ENCODE assay signal across 9 mouse cellular contexts in the genomic region with DNA sequence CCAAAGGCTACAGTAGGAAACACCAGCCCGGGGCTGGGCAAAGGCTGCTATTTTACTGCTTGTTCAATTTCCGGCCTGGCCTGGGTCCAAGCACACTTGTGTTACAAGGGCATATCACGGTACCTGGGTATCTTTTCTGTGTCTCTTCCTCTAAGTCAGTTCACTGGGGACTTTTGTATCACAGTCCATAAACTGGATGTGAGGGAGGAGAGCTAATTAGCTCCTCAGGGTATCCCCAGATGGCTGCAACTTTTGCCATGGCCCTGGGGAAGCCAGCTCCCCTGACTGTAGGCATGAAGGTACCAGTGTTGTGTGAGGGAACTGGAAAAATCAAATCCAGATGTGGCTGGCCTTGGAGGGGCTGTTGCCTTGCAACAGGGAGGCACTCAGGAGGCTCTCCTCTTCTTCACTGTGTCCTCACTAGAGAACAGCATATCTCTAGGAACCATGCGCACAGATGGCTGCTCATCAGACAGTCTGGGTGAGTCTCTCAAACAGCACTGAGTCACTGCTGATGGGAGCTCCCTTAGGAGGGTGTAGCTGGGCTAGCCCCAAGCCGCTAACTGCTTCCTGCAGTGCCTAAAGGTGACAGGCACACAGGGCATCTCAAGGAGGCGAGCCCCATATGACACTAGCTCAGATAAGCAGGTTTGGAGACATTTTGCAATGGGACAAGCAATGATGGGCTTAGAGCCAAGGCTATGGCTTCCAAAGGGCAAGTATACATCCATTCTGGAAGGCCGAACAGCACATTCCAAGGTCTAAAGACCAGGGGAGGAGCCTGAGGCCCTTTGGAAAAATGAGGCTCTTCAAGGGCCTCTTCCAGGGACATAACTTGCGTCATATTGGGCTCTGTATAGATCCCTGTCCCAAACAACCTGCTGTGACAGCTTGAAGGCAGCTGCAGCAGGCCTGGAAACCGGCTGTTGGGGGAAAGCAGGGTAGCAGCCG. TPM values are rescaled to one million over a fixed set of nuclear protein-coding genes. Genes with fewer than 3 reads are reported as not detected.
DNase-seq lines count a peak whose midpoint lies in the region; ATAC-seq and TF ChIP-seq lines count a peak whose summit lies in the region.
"Had no signal": no experiment of that assay in that cellular context is flagged by ENCODE, and none has a peak within 500 bp of the region (broad histone marks: within the 10 kb centered on the region; RNA-seq: fewer than 3 reads in every experiment).

No protein-coding gene starts in this region.

- H3K9me3 ChIP-seq in kidney, embryonic 15.5 days (replicated peaks): no peaks in the 10 kb centered on the region
- no peaks in the 10 kb centered on the region for H3K9me3 ChIP-seq in midbrain, postnatal 0 days (ENCODE audit: low read length)

- intact Hi-C loops in heart, postnatal 14 days (cut with DNase I): no loop called here

- no peak overlapping the region for H3K4me2 ChIP-seq in kidney, embryonic 15.5 days
- H3K4me2 ChIP-seq in midbrain, postnatal 0 days (ENCODE audit: low read depth, low read length, poor library complexity, severe bottlenecking): no peak overlapping the region

- no peaks in the 10 kb centered on the region for H3K27me3 ChIP-seq in kidney, embryonic 15.5 days
- no peaks in the 10 kb centered on the region for H3K27me3 ChIP-seq in midbrain, postnatal 0 days (ENCODE audit: insufficient read depth, low read length)
- H3K27me3 ChIP-seq: Patski had no signal

- H3K36me3 ChIP-seq in kidney, embryonic 15.5 days: peaks cover 6% of the 10 kb centered on the region
- H3K36me3 ChIP-seq in midbrain, postnatal 0 days (ENCODE audit: insufficient read depth, low read length): 0 out of 2 replicates have a peak, but pooled peaks cover under 1% of the 10 kb centered on the region

- no peak for TF ChIP-seq CTCF in midbrain, postnatal 0 days (IDR thresholded peaks at IDR 0.05)

- H3K9ac ChIP-seq in kidney, embryonic 15.5 days: no peak overlapping the region
- H3K9ac ChIP-seq in midbrain, postnatal 0 days (replicated peaks; ENCODE audit: low read length, poor library complexity, severe bottlenecking): no peak overlapping the region

- no peak overlapping the region for H3K4me3 ChIP-seq in kidney, embryonic 15.5 days (replicated peaks)
- H3K4me3 ChIP-seq in midbrain, postnatal 0 days (ENCODE audit: low read depth, low read length): no peak overlapping the region

- peaks cover 44% of the 10 kb centered on the region for H3K4me1 ChIP-seq in kidney, embryonic 15.5 days
- H3K4me1 ChIP-seq in midbrain, postnatal 0 days (ENCODE audit: insufficient read depth, low read length): peaks cover 8% of the 10 kb centered on the region; the same call in 1 of the 2 replicates

- DNase-seq in kidney, adult 11 months: no peak
- peak; percentile 60 for DNase-seq in embryo, embryonic 10 days (ENCODE audit: low spot score)
- peak; percentile 40 to 62 for DNase-seq in heart, postnatal 14 days
- DNase-seq in layer of hippocampus, postnatal 25 days (ENCODE audit: extremely low spot score in 1 of 2, low spot score in 1 of 2): peak; percentile 60 to 67
- peak; percentile 49 for DNase-seq in midbrain, postnatal 0 days (ENCODE audit: low spot score)
- DNase-seq in urinary bladder, postnatal 4 days (ENCODE audit: low spot score in 2 of 2): no peak
- no peak for DNase-seq in spleen, adult 18-20 months

- ATAC-seq in kidney, embryonic 15.5 days (replicated peaks; ENCODE audit: low FRiP score): peak; percentile 63
- no peak for ATAC-seq in midbrain, postnatal 0 days (ENCODE audit: low FRiP score)
- ATAC-seq: Patski had no signal

- 42% methylated on average over 10 of the region's 10 CpGs for WGBS in kidney, embryonic 15.5 days
- WGBS in midbrain, postnatal 0 days: 64% methylated on average over 10 of the region's 10 CpGs

- H3K27ac ChIP-seq in kidney, embryonic 15.5 days: peak overlapping the region; percentile 87
- no peak overlapping the region for H3K27ac ChIP-seq in midbrain, postnatal 0 days (ENCODE audit: low read depth, low read length)

RNA-seq across cellular contexts. Expression of gene Lrrc75a, which starts 23.7 kb away (rescaled TPM):
- 14.3 and 15.7 TPM in 2 replicates for polyA plus RNA-seq in kidney, embryonic 15.5 days (2015; fragmentation: Nextera tagmentation; extraction: Ambion mirVana)
- total RNA-seq in heart, postnatal 14 days (2021): 1 to 10 TPM; 6.3 to 7.9 TPM
- total RNA-seq in layer of hippocampus, postnatal 25 days (2021): 1 to 10 TPM; 8.1 to 9.9 TPM
- 23.3 and 25.9 TPM in 2 replicates for total RNA-seq in midbrain, postnatal 0 days (2014; rRNA removed)
- polyA plus RNA-seq in midbrain, postnatal 0 days (2015; fragmentation: Nextera tagmentation; extraction: Ambion mirVana): 6.9 and 7.4 TPM in 2 replicates

RNA-seq across cellular contexts. Expression of gene Mmgt2, which starts 23.8 kb away (rescaled TPM):
- 67.3 and 70.4 TPM in 2 replicates for polyA plus RNA-seq in kidney, embryonic 15.5 days (2015; fragmentation: Nextera tagmentation; extraction: Ambion mirVana)
- 10 to 100 TPM in 1 of 2 experiments, 1 to 10 TPM in 1; 10.0 to 10.3 TPM for total RNA-seq in heart, postnatal 14 days (2021)
- 10 to 100 TPM; 16.5 to 17.9 TPM for total RNA-seq in layer of hippocampus, postnatal 25 days (2021)
- total RNA-seq in midbrain, postnatal 0 days (2014; rRNA removed): 24.0 and 58.3 TPM in 2 replicates
- polyA plus RNA-seq in midbrain, postnatal 0 days (2015; fragmentation: Nextera tagmentation; extraction: Ambion mirVana): 22.7 and 23.4 TPM in 2 replicates

RNA-seq across cellular contexts. Expression of gene Trpv2, which starts 50.3 kb away (rescaled TPM):
- 3.5 and 6.4 TPM in 2 replicates for polyA plus RNA-seq in kidney, embryonic 15.5 days (2015; fragmentation: Nextera tagmentation; extraction: Ambion mirVana)
- total RNA-seq in heart, postnatal 14 days (2021): 1 to 10 TPM; 3.4 to 4.5 TPM
- 10 to 100 TPM; 14.3 to 16.0 TPM for total RNA-seq in layer of hippocampus, postnatal 25 days (2021)
- total RNA-seq in midbrain, postnatal 0 days (2014; rRNA removed): 55.4 and 62.0 TPM in 2 replicates
- 31.0 and 32.9 TPM in 2 replicates for polyA plus RNA-seq in midbrain, postnatal 0 days (2015; fragmentation: Nextera tagmentation; extraction: Ambion mirVana)

Comparison
In these comparisons a context has a peak if more than half of its experiments do, and no peak if none do; other contexts are left out.
1. DNase-seq: peak in embryo, embryonic 10 days (single experiment), heart, postnatal 14 days (2 of 2), layer of hippocampus, postnatal 25 days (2 of 2) and midbrain, postnatal 0 days (single experiment); none in kidney, adult 11 months (single experiment), urinary bladder, postnatal 4 days (0 of 2) and spleen, adult 18-20 months (0 of 2).